Mouse (Mus musculus) liver, embryonic 12.5 days (tissue): ENCODE data around the gene Isoc2a. TPM values are rescaled to one million over a fixed set of nuclear protein-coding genes. Genes with fewer than 3 reads are reported as not detected.

Experiments
- polyA plus RNA-seq: library from polyadenylated mRNA; unstranded; fragments of >200 nt; fragmentation: Nextera tagmentation; extraction: Ambion mirVana; gene quantifications from 2 replicates; pipeline ENCODE4 v1.2.1, GENCODE M21; 2016

The Isoc2a gene
- polyA plus RNA-seq, 1 experiment from 2014 or later = 0.95 TPM

Other genes with a start within 250 kb of the Isoc2a start
- gene Tmem86b, start 245.7 kb upstream of the Isoc2a start, polyA plus RNA-seq = 25.7 and 26.1 TPM in 2 replicates
- 12.0 and 12.7 TPM in 2 replicates for gene Ppp6r1, start 218.1 kb upstream of the Isoc2a start, polyA plus RNA-seq
- 90.8 and 95.6 TPM in 2 replicates for gene Hspbp1, start 192.1 kb upstream of the Isoc2a start, polyA plus RNA-seq
- gene Brsk1, start 186.5 kb upstream of the Isoc2a start, polyA plus RNA-seq = 0.19 and 0.29 TPM in 2 replicates
- 0.08 and 0.12 TPM in 2 replicates for gene Tmem150b, start 151.9 kb upstream of the Isoc2a start, polyA plus RNA-seq
- 79.0 and 79.5 TPM in 2 replicates for gene Kmt5c, start 137.0 kb upstream of the Isoc2a start, polyA plus RNA-seq
- gene Cox6b2, start 124.1 kb upstream of the Isoc2a start, polyA plus RNA-seq = 152 and 159 TPM in 2 replicates
- not detected in 2 replicates for gene Fam71e2, start 105.9 kb upstream of the Isoc2a start, polyA plus RNA-seq
- 0.06 TPM in 1 of 2 replicates, not detected in the other for gene Il11, start 94.3 kb upstream of the Isoc2a start, polyA plus RNA-seq
- gene Tmem190, start 94.2 kb upstream of the Isoc2a start, polyA plus RNA-seq = 0.46 TPM in 1 of 2 replicates, not detected in the other
- 18.9 and 19.2 TPM in 2 replicates for gene Tmem238, start 87.5 kb upstream of the Isoc2a start, polyA plus RNA-seq
- 397 and 413 TPM in 2 replicates for gene Rpl28, start 84.3 kb upstream of the Isoc2a start, polyA plus RNA-seq
- gene Ube2s, start 64.6 kb upstream of the Isoc2a start, polyA plus RNA-seq = 353 and 370 TPM in 2 replicates
- gene Shisa7, start 32.5 kb upstream of the Isoc2a start, polyA plus RNA-seq = not detected in 2 replicates
- gene Isoc2b, start 6.9 kb upstream of the Isoc2a start, polyA plus RNA-seq = 3.5 and 3.9 TPM in 2 replicates
- 0.10 TPM in 1 of 2 replicates, not detected in the other for gene Gm36210, start 29.4 kb downstream of the Isoc2a start, polyA plus RNA-seq
- gene Zfp628, start 38.1 kb downstream of the Isoc2a start, polyA plus RNA-seq = 2.4 and 2.7 TPM in 2 replicates
- 0.54 and 0.67 TPM in 2 replicates for gene Nat14, start 44.9 kb downstream of the Isoc2a start, polyA plus RNA-seq
- gene Ssc5d, start 48.6 kb downstream of the Isoc2a start, polyA plus RNA-seq = 0.13 and 0.19 TPM in 2 replicates
- gene Sbk2, start 87.3 kb downstream of the Isoc2a start, polyA plus RNA-seq = not detected in 2 replicates
- not detected in 2 replicates for gene Sbk3, start 94.0 kb downstream of the Isoc2a start, polyA plus RNA-seq
- 6.4 and 6.9 TPM in 2 replicates for gene Zfp579, start 119.0 kb downstream of the Isoc2a start, polyA plus RNA-seq
- gene Zfp524, start 137.3 kb downstream of the Isoc2a start, polyA plus RNA-seq = 11.5 and 11.7 TPM in 2 replicates
- gene Fiz1, start 137.5 kb downstream of the Isoc2a start, polyA plus RNA-seq = 29.4 TPM in 2 replicates
- 0.62 and 1.0 TPM in 2 replicates for gene Gm44973, start 138.3 kb downstream of the Isoc2a start, polyA plus RNA-seq
- gene Zfp865, start 143.2 kb downstream of the Isoc2a start, polyA plus RNA-seq = 2.6 and 2.7 TPM in 2 replicates
- gene Ccdc106, start 143.4 kb downstream of the Isoc2a start, polyA plus RNA-seq = 2.2 and 2.4 TPM in 2 replicates
- not detected in 2 replicates for gene 4632433K11Rik, start 157.0 kb downstream of the Isoc2a start, polyA plus RNA-seq
- gene Zfp784, start 161.3 kb downstream of the Isoc2a start, polyA plus RNA-seq = 1.1 and 1.3 TPM in 2 replicates
- gene Zfp580, start 174.4 kb downstream of the Isoc2a start, polyA plus RNA-seq = 5.2 and 5.6 TPM in 2 replicates
- gene U2af2, start 185.0 kb downstream of the Isoc2a start, polyA plus RNA-seq = 97.6 and 109 TPM in 2 replicates
- gene Epn1, start 203.1 kb downstream of the Isoc2a start, polyA plus RNA-seq = 66.2 and 69.1 TPM in 2 replicates
- gene Rfpl4, start 239.8 kb downstream of the Isoc2a start, polyA plus RNA-seq = not detected in 2 replicates
- 0.38 TPM in 1 of 2 replicates, not detected in the other for gene Rasl2-9, start 248.8 kb downstream of the Isoc2a start, polyA plus RNA-seq